Mouse (Mus musculus): ENCODE results near the gene Sebox. TPM values are rescaled to one million over a fixed set of nuclear protein-coding genes. Genes with fewer than 3 reads are reported as not detected.

Gene Sebox
- polyA plus RNA-seq, 1 experiment from 2014 or later, result not detected

GRCm38 (mm10) chr11:78490781-78491241 is 12.4 kb upstream of the Sebox start:
- Histone ChIP-seq H3K4me2 (ENCODE audit: low read depth, low read length) (peak overlapping the region; percentile 37), H3K4me3 (ENCODE audit: low read depth, low read length) (peak overlapping the region; percentile 16), H3K27ac (ENCODE audit: low read depth, low read length) (no peak overlapping the region), H3K36me3 (ENCODE audit: control insufficient read depth, insufficient read depth, low read length) (peaks cover 26% of the 10 kb centered on the region), H3K9me3 (ENCODE audit: control insufficient read depth, low read length) (no peaks in the 10 kb centered on the region), H3K27me3 (ENCODE audit: control insufficient read depth, insufficient read depth, low read length) (peaks cover 7% of the 10 kb centered on the region; the same call in 1 of the 2 replicates), H3K9ac (replicated peaks; ENCODE audit: low read depth, low read length) (peak overlapping the region; percentile 32; the same call in 1 of the 2 replicates), H3K4me1 (ENCODE audit: control insufficient read depth, insufficient read depth, low read length) (peaks cover 10% of the 10 kb centered on the region)
- WGBS, result 6% methylated on average over 48 of the region's 48 CpGs
- ATAC-seq (ENCODE audit: low read depth), result peak; percentile 72; the same call in 1 of the 2 replicates

DNA sequence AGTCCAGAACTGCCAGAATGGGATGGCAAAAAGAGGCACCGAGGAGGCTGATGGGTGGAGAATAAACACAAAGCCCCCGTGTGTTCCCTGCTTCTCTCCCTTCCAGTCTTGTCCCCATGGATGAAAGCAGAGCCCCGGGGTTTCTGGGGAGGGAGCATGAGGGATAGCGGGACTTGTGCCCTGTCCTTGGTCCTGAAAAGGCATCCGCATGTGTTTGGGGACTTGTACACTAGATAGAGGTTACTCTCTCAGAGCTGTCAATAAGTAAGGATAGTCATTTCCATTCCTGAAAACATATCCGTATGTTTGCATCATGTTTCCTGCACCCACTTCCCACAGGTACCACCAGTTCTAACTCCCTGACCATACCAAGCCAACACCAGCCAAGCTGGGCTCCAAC is 7.3 kb upstream of the Sebox start:
- 10% methylated on average over 6 of the region's 6 CpGs for WGBS
- H3K9me3 ChIP-seq (ENCODE audit: control insufficient read depth, low read length), result no peaks in the 10 kb centered on the region
- H3K4me1 ChIP-seq (ENCODE audit: control insufficient read depth, insufficient read depth, low read length), result peaks cover 15% of the 10 kb centered on the region
- H3K4me3 ChIP-seq (ENCODE audit: low read depth, low read length), result peak overlapping the region; percentile 82
- peaks cover 5% of the 10 kb centered on the region; the same call in 1 of the 2 replicates for H3K27me3 ChIP-seq (ENCODE audit: control insufficient read depth, insufficient read depth, low read length)
- ATAC-seq (ENCODE audit: low read depth), result no peak
- no peaks in the 10 kb centered on the region for H3K36me3 ChIP-seq (ENCODE audit: control insufficient read depth, insufficient read depth, low read length)
- H3K9ac ChIP-seq (replicated peaks; ENCODE audit: low read depth, low read length), result peak overlapping the region; percentile 82
- H3K4me2 ChIP-seq (ENCODE audit: low read depth, low read length), result peak overlapping the region; percentile 61
- no peak overlapping the region for H3K27ac ChIP-seq (ENCODE audit: low read depth, low read length)

GRCm38 (mm10) chr11:78497071-78497541 is 6.1 kb upstream of the Sebox start:
- Histone ChIP-seq H3K4me1 (ENCODE audit: control insufficient read depth, insufficient read depth, low read length) (peaks cover 15% of the 10 kb centered on the region), H3K9me3 (ENCODE audit: control insufficient read depth, low read length) (no peaks in the 10 kb centered on the region), H3K27ac (ENCODE audit: low read depth, low read length) (peak overlapping the region; percentile 86), H3K9ac (replicated peaks; ENCODE audit: low read depth, low read length) (peak overlapping the region; percentile 82), H3K4me3 (ENCODE audit: low read depth, low read length) (peak overlapping the region; percentile 82), H3K4me2 (ENCODE audit: low read depth, low read length) (peak overlapping the region; percentile 61), H3K27me3 (ENCODE audit: control insufficient read depth, insufficient read depth, low read length) (no peaks in the 10 kb centered on the region), H3K36me3 (ENCODE audit: control insufficient read depth, insufficient read depth, low read length) (no peaks in the 10 kb centered on the region)
- ATAC-seq (ENCODE audit: low read depth), result peak; percentile 79
- under 1% methylated on average over 44 of the region's 44 CpGs for WGBS

GRCm38 (mm10) chr11:78497544-78498522 is 5.4 kb upstream of the Sebox start, which contains the start of gene Sarm1:
TSS of gene Sarm1 (minus strand) at chr11:78497754.
- Histone ChIP-seq H3K9ac (replicated peaks; ENCODE audit: low read depth, low read length) (peak within 1 kb of the TSS; percentile 82), H3K4me3 (ENCODE audit: low read depth, low read length) (peak within 1 kb of the TSS; percentile 82), H3K4me1 (ENCODE audit: control insufficient read depth, insufficient read depth, low read length) (peaks cover 15% of the 10 kb centered on the region), H3K36me3 (ENCODE audit: control insufficient read depth, insufficient read depth, low read length) (no peaks in the 10 kb centered on the region), H3K27me3 (ENCODE audit: control insufficient read depth, insufficient read depth, low read length) (no peaks in the 10 kb centered on the region), H3K4me2 (ENCODE audit: low read depth, low read length) (peak within 1 kb of the TSS; percentile 61), H3K9me3 (ENCODE audit: control insufficient read depth, low read length) (no peaks in the 10 kb centered on the region), H3K27ac (ENCODE audit: low read depth, low read length) (peak within 1 kb of the TSS; percentile 86)
- peak; percentile 96 for ATAC-seq (ENCODE audit: low read depth)
- 3% methylated on average over 36 of the region's 36 CpGs for WGBS

DNA sequence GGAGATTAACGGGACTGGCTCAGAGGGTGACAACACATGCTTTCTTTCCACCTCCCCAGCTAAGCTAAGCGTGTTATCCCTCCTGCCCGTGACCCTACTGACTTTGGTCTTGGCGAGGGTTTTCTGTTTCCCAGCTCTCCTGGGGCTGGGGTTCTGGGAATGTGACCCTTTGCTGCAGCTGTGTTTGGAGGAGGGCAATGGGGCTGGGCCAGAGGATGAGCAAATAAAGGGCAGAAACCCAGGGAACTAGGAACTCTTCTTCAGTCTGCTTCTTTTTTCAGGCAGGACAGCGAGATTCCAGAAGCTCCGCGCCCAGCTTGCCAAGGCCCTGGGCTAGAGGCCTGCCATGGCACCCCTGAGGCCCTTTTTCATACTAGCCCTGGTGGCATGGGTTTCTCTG is 4.2 kb upstream of the Sebox start, which contains the start of gene Vtn:
Gene Vtn, plus strand, starts transcription at position 88 of the 400 bp plus-strand sequence.
- Histone ChIP-seq H3K36me3 (ENCODE audit: control insufficient read depth, insufficient read depth, low read length) (no peaks in the 10 kb centered on the region), H3K4me1 (ENCODE audit: control insufficient read depth, insufficient read depth, low read length) (peaks cover 15% of the 10 kb centered on the region), H3K9ac (replicated peaks; ENCODE audit: low read depth, low read length) (0 out of 2 replicates have a peak within 1 kb of the TSS, but pooled peaks have one; percentile 13), H3K9me3 (ENCODE audit: control insufficient read depth, low read length) (no peaks in the 10 kb centered on the region), H3K27me3 (ENCODE audit: control insufficient read depth, insufficient read depth, low read length) (no peaks in the 10 kb centered on the region), H3K4me3 (ENCODE audit: low read depth, low read length) (peak within 1 kb of the TSS; percentile 82), H3K4me2 (ENCODE audit: low read depth, low read length) (peak within 1 kb of the TSS; percentile 61), H3K27ac (ENCODE audit: low read depth, low read length) (peak within 1 kb of the TSS; percentile 86)
- no peak for ATAC-seq (ENCODE audit: low read depth)
- 67% methylated on average over 7 of the region's 7 CpGs for WGBS

DNA sequence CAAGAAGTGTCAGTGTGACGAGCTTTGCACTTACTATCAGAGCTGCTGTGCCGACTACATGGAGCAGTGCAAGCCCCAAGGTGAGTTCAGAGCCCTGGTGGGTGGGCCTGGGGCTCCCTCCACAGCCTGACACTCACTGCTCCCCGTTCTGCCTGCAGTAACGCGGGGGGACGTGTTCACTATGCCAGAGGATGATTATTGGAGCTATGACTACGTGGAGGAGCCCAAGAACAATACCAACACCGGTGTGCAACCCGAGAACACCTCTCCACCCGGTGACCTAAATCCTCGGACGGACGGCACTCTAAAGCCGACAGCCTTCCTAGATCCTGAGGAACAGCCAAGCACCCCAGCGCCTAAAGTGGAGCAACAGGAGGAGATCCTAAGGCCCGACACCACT is 3.7 kb upstream of the Sebox start:
- no peak for ATAC-seq (ENCODE audit: low read depth)
- no peak overlapping the region for H3K4me2 ChIP-seq (ENCODE audit: low read depth, low read length)
- H3K4me3 ChIP-seq (ENCODE audit: low read depth, low read length), result no peak overlapping the region
- 55% methylated on average over 16 of the region's 16 CpGs for WGBS
- H3K36me3 ChIP-seq (ENCODE audit: control insufficient read depth, insufficient read depth, low read length), result no peaks in the 10 kb centered on the region
- H3K27me3 ChIP-seq (ENCODE audit: control insufficient read depth, insufficient read depth, low read length), result no peaks in the 10 kb centered on the region
- H3K9ac ChIP-seq (replicated peaks; ENCODE audit: low read depth, low read length), result no peak overlapping the region
- H3K27ac ChIP-seq (ENCODE audit: low read depth, low read length), result no peak overlapping the region
- no peaks in the 10 kb centered on the region for H3K9me3 ChIP-seq (ENCODE audit: control insufficient read depth, low read length)
- H3K4me1 ChIP-seq (ENCODE audit: control insufficient read depth, insufficient read depth, low read length), result peaks cover 15% of the 10 kb centered on the region

DNA sequence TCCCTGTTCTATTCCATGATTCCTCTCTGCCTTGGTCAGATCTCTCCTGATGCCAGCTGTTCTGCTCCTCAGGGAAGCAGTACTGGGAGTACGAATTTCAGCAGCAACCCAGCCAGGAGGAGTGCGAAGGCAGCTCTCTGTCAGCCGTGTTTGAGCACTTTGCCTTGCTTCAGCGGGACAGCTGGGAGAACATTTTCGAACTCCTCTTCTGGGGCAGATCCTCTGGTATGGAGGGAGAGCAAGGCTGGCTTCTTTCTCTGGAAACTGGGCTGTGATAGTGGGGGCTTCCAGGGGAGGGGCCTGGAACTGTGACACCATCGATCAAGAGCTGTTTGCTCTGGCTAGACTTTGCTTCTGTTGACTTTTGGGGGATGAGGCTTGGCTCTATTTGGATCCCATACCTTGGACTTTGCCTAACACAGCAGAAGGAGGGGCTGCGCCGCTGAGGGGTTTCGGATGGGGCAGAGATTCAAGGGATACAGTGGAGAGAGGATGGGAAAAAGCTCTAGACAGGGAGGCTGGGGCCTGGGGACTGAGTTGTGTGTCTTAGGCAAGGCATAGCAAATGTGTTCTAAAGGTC is 2.5 kb upstream of the Sebox start:
- H3K4me3 ChIP-seq (ENCODE audit: low read depth, low read length), result no peak overlapping the region

DNA sequence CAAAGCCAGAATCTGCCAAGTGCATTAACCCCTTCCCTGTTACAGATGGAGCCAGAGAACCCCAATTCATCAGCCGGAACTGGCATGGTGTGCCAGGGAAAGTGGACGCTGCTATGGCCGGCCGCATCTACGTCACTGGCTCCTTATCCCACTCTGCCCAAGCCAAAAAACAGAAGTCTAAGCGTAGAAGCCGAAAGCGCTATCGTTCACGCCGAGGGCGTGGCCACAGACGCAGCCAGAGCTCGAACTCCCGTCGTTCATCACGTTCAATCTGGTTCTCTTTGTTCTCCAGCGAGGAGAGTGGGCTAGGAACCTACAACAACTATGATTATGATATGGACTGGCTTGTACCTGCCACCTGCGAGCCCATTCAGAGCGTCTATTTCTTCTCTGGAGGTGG is 1.7 kb upstream of the Sebox start:
- peaks cover 6% of the 10 kb centered on the region; the same call in 1 of the 2 replicates for H3K4me1 ChIP-seq (ENCODE audit: control insufficient read depth, insufficient read depth, low read length)
- no peaks in the 10 kb centered on the region for H3K9me3 ChIP-seq (ENCODE audit: control insufficient read depth, low read length)
- ATAC-seq (ENCODE audit: low read depth), result no peak
- H3K4me3 ChIP-seq (ENCODE audit: low read depth, low read length), result no peak overlapping the region
- H3K4me2 ChIP-seq (ENCODE audit: low read depth, low read length), result no peak overlapping the region
- H3K27me3 ChIP-seq (ENCODE audit: control insufficient read depth, insufficient read depth, low read length), result no peaks in the 10 kb centered on the region
- no peak overlapping the region for H3K9ac ChIP-seq (replicated peaks; ENCODE audit: low read depth, low read length)
- H3K27ac ChIP-seq (ENCODE audit: low read depth, low read length), result no peak overlapping the region
- peaks cover 3% of the 10 kb centered on the region; the same call in 1 of the 2 replicates for H3K36me3 ChIP-seq (ENCODE audit: control insufficient read depth, insufficient read depth, low read length)
- WGBS, result 80% methylated on average over 20 of the region's 20 CpGs

More for the DNA sequence above, 2.5 kb upstream of the Sebox start:
- no peak for ATAC-seq (ENCODE audit: low read depth)
- no peak overlapping the region for H3K27ac ChIP-seq (ENCODE audit: low read depth, low read length)
- H3K27me3 ChIP-seq (ENCODE audit: control insufficient read depth, insufficient read depth, low read length), result no peaks in the 10 kb centered on the region
- no peak overlapping the region for H3K4me2 ChIP-seq (ENCODE audit: low read depth, low read length)
- peaks cover 13% of the 10 kb centered on the region for H3K4me1 ChIP-seq (ENCODE audit: control insufficient read depth, insufficient read depth, low read length)
- no peaks in the 10 kb centered on the region for H3K9me3 ChIP-seq (ENCODE audit: control insufficient read depth, low read length)
- WGBS, result 84% methylated on average over 9 of the region's 9 CpGs
- no peaks in the 10 kb centered on the region for H3K36me3 ChIP-seq (ENCODE audit: control insufficient read depth, insufficient read depth, low read length)
- no peak overlapping the region for H3K9ac ChIP-seq (replicated peaks; ENCODE audit: low read depth, low read length)

All from neural tube, embryonic 14.5 days (tissue).